Mouse (Mus musculus) lung, adult 2 months (tissue): ENCODE data around the gene Gm10912.
"Not testable (repeated sequence)": the region's sequence is repeated elsewhere in the genome, so short reads cannot be mapped to it uniquely, and the experiment has no call there.

ENCODE experiments used
- CTCF ChIP-seq: fragments of 200-500 bp; IDR thresholded peaks from 2 replicates; pipeline ENCODE4 v1.5.1; 2011; ENCODE audit warnings: mild to moderate bottlenecking, low read length, control low read depth; ENCODE audit not compliant: insufficient read depth
- POLR2A ChIP-seq: fragments of 200-500 bp; IDR thresholded peaks from 2 replicates; pipeline ENCODE4 v1.6.1; 2011; ENCODE audit warnings: low read depth, mild to moderate bottlenecking, control low read depth, low read length, borderline replicate concordance; ENCODE audit errors: extremely low read depth

- not testable (repeated sequence) for TF ChIP-seq CTCF, POLR2A
Observed at GRCm38 (mm10) chr2:104097396-104097795, 31.8 kb downstream of the Gm10912 start.
